Mouse (Mus musculus) stomach, embryonic 16.5 days (tissue): ENCODE measurements around the gene Cyp3a25. TPM values are rescaled to one million over a fixed set of nuclear protein-coding genes. Genes with fewer than 3 reads are reported as not detected.
"Not testable (repeated sequence)": the region's sequence is repeated elsewhere in the genome, so short reads cannot be mapped to it uniquely, and the experiment has no call there.

Source experiments
- ATAC-seq: fragments of 200-750 bp; cut with Nextera tagmentation; 2 replicates; pipeline ENCODE4 v1.8.0; 2017; ENCODE audit warnings: moderate number of reproducible peaks, moderate TSS enrichment; ENCODE audit not compliant: insufficient read depth, low FRiP score
- H3K27ac ChIP-seq: fragments of 300-500 bp; sonication (generic); 2 replicates; pipeline ENCODE4 v1.5.1; 2014; ENCODE audit warnings: low read length
- H3K27me3 ChIP-seq: fragments of 300-500 bp; sonication (generic); 2 replicates; pipeline ENCODE4 v1.6.1; 2014; ENCODE audit warnings: low read length, control low read depth, mixed read lengths; ENCODE audit not compliant: control insufficient read depth, insufficient read depth
- H3K36me3 ChIP-seq: fragments of 300-500 bp; sonication (generic); 2 replicates; pipeline ENCODE4 v1.6.1; 2014; ENCODE audit warnings: low read length; ENCODE audit not compliant: control insufficient read depth, insufficient read depth
- H3K4me1 ChIP-seq: fragments of 300-500 bp; sonication (generic); 2 replicates; pipeline ENCODE4 v1.6.1; 2014; ENCODE audit warnings: low read length, control low read depth, mixed read lengths; ENCODE audit not compliant: control insufficient read depth, insufficient read depth
- H3K4me2 ChIP-seq: fragments of 300-500 bp; sonication (generic); 2 replicates; pipeline ENCODE4 v1.6.1; 2014; ENCODE audit warnings: low read depth, low read length, mixed read lengths
- H3K4me3 ChIP-seq: fragments of 300-500 bp; sonication (generic); replicated peaks from 2 replicates; pipeline ENCODE4 v1.5.1; 2014; ENCODE audit warnings: mild to moderate bottlenecking, low read length
- H3K9ac ChIP-seq: fragments of 300-500 bp; sonication (generic); 2 replicates; pipeline ENCODE4 v1.6.1; 2014; ENCODE audit warnings: low read length
- H3K9me3 ChIP-seq: fragments of 300-500 bp; sonication (generic); replicated peaks from 2 replicates; pipeline ENCODE4 v1.6.1; 2016; ENCODE audit warnings: low read length, control low read depth; ENCODE audit not compliant: control insufficient read depth
- WGBS: fragments of 180-500 bp; shearing (Covaris S2); extraction: QIAGEN DNeasy Blood & Tissue Kit; methylation state at CpG from one replicate; pipeline ENCODE4 v1.1.7; 2014; 5-methylcytosine and 5-hydroxymethylcytosine counted together
- polyA plus RNA-seq: library from polyadenylated mRNA; unstranded; fragments of >200 nt; fragmentation: Nextera tagmentation; extraction: Ambion mirVana; gene quantifications from 2 replicates; pipeline ENCODE4 v1.2.1, GENCODE M21; 2015

Gene Cyp3a25
- polyA plus RNA-seq = 0.13 TPM in 1 of 2 replicates, not detected in the other

DNA sequence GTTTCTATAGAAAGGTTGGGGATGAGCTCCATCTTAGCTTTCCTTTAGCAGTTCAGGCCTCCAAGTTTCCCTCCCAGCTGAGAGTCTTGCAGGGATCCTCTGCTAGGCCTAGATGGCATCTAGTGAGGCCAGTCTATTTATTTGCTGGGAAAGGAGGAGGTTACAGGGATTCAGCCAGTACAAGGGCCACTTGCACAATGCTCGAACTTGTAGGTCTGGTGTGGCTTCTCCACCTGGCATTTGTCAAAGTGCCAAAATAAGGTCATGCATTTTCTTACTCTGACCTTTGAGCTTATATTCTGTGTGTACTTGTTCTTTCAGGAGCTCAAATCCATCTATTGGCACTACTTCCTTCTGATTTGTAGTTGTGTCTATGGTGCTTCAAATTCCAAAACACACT, at the start of gene Cyp3a25:
Gene Cyp3a25 (minus strand): TSS at position 110 of the 400 bp plus-strand sequence.
- not testable (repeated sequence) for H3K4me3 ChIP-seq, ATAC-seq, H3K27me3 ChIP-seq, H3K4me2 ChIP-seq, H3K9ac ChIP-seq, H3K27ac ChIP-seq, H3K36me3 ChIP-seq, H3K9me3 ChIP-seq, H3K4me1 ChIP-seq
- 55% methylated on average over 1 of the region's 1 CpGs for WGBS

DNA sequence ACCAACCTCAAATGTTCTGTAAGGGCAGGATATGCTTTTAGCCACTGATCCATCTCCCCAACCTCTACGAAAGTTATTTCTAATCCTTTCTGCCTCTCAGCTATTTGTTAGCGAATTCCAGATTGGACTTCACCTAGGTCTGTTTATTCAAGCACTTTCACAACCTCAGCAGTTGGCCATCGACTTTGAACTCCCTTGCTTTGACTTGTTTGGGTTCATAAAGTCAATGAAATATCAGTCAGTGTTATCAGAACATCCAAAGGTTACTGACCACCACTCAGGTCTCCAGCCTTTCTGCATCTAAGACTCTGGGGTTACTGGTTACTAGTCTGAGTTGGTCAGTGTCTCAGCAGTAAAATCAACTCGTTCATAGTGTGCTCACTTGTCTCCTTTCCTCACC, 11.7 kb upstream of the Cyp3a25 start:
- H3K4me2 ChIP-seq = no peak overlapping the region
- no peak overlapping the region for H3K27ac ChIP-seq
- no peak overlapping the region for H3K4me3 ChIP-seq
- no peaks in the 10 kb centered on the region for H3K27me3 ChIP-seq
- no peaks in the 10 kb centered on the region for H3K4me1 ChIP-seq
- no peaks in the 10 kb centered on the region for H3K36me3 ChIP-seq
- H3K9me3 ChIP-seq = 0 out of 2 replicates have a peak, but pooled peaks cover 8% of the 10 kb centered on the region
- ATAC-seq = no peak
- H3K9ac ChIP-seq = no peak overlapping the region
- 39% methylated on average over 4 of the region's 4 CpGs for WGBS

DNA sequence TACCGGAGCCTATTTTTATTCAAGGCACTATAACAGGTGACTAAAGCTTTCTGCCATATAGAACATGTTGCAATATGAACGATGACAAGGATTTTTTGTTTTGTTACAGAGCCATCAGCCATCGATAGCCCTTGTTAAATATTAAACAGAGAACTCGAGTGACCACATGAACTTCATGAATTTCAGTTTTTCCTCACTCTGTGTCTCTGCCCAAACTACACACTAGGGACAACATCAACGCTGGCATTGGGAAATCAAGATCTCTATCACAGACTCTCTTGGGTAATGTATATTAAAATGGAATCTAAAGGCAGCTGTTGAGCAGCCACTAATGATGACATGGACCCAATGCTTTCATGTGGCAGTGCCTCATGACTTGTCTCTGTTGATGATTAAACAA, 8.9 kb upstream of the Cyp3a25 start:
- no peak overlapping the region for H3K4me3 ChIP-seq
- 0 out of 2 replicates have a peak, but pooled peaks cover 8% of the 10 kb centered on the region for H3K9me3 ChIP-seq
- H3K9ac ChIP-seq = no peak overlapping the region
- no peaks in the 10 kb centered on the region for H3K4me1 ChIP-seq
- no peak overlapping the region for H3K4me2 ChIP-seq
- 78% methylated on average over 5 of the region's 5 CpGs for WGBS
- H3K27me3 ChIP-seq = no peaks in the 10 kb centered on the region
- no peak for ATAC-seq
- H3K27ac ChIP-seq = no peak overlapping the region
- no peaks in the 10 kb centered on the region for H3K36me3 ChIP-seq

DNA sequence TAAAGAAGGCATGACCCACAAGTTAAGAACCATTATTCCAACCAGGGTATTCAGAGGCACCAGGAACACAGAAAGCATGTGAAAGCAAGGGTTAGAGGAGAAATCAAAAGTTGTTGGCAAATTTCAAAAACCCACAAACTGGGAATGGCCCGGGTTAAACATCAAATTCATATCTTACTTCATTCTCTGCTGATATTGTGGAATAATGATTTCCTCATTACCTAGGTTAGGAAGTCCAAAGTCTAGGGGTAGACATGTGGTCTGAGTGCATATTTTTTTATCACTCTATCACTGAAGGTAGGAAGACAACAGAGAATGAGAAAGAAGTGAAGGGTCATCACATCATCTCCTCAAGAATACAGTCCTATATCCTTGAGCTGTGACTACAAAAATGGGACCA, 1.8 kb upstream of the Cyp3a25 start:
- Histone ChIP-seq H3K36me3 (no peaks in the 10 kb centered on the region), H3K27ac (no peak overlapping the region), H3K27me3 (no peaks in the 10 kb centered on the region), H3K4me2 (no peak overlapping the region), H3K4me3 (no peak overlapping the region), H3K9ac (no peak overlapping the region), H3K4me1 (no peaks in the 10 kb centered on the region), H3K9me3 (no peaks in the 10 kb centered on the region)
- 82% methylated on average over 1 of the region's 1 CpGs for WGBS
- no peak for ATAC-seq

DNA sequence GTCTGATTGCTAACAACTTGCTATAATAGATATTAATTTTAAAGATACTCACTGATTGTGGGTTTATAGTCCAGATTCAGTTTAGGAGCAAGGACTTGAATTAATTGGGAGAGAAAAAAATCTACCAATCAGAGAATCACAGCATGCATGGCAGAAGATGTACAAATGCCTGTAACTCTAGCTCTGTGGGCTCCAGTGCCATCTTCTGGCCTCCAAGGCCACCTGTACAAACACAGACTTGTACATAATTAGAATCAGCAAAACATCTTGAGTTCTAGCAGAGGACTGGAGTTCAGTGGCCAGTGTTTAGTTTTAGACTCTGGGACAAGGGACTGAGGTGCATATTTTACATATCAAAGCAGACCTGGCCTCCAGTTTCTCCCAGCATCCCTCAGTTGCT, 42.3 kb downstream of the Cyp3a25 start:
- H3K27me3 ChIP-seq = no peaks in the 10 kb centered on the region
- no peak for ATAC-seq
- H3K27ac ChIP-seq = no peak overlapping the region
- no peak overlapping the region for H3K4me3 ChIP-seq
- H3K4me2 ChIP-seq = no peak overlapping the region
- H3K36me3 ChIP-seq = no peaks in the 10 kb centered on the region
- no peaks in the 10 kb centered on the region for H3K4me1 ChIP-seq
- H3K9me3 ChIP-seq = no peaks in the 10 kb centered on the region
- H3K9ac ChIP-seq = no peak overlapping the region

Other genes starting within 250 kb of the Cyp3a25 start
- gene Cyp3a44, start 203.7 kb downstream of the Cyp3a25 start, polyA plus RNA-seq = not detected in 2 replicates
- 1.2 and 1.6 TPM in 2 replicates for gene Cyp3a11, start 129.7 kb downstream of the Cyp3a25 start, polyA plus RNA-seq
- gene Cyp3a59, start 69.6 kb upstream of the Cyp3a25 start, polyA plus RNA-seq = not detected in 2 replicates
- gene Gm5565, start 150.9 kb upstream of the Cyp3a25 start, polyA plus RNA-seq = not detected in 2 replicates
- not detected in 2 replicates for gene Gm6309, start 161.1 kb upstream of the Cyp3a25 start, polyA plus RNA-seq
- not detected in 2 replicates for gene 1700001J03Rik, start 175.7 kb upstream of the Cyp3a25 start, polyA plus RNA-seq
- gene Rnf6, start 211.9 kb upstream of the Cyp3a25 start, polyA plus RNA-seq = 58.1 and 64.6 TPM in 2 replicates
- 11.5 and 13.0 TPM in 2 replicates for gene Cdk8, start 221.6 kb upstream of the Cyp3a25 start, polyA plus RNA-seq